Mouse (Mus musculus): ENCODE measurements around the gene Cdk14.

Cdk14 gene

DNA sequence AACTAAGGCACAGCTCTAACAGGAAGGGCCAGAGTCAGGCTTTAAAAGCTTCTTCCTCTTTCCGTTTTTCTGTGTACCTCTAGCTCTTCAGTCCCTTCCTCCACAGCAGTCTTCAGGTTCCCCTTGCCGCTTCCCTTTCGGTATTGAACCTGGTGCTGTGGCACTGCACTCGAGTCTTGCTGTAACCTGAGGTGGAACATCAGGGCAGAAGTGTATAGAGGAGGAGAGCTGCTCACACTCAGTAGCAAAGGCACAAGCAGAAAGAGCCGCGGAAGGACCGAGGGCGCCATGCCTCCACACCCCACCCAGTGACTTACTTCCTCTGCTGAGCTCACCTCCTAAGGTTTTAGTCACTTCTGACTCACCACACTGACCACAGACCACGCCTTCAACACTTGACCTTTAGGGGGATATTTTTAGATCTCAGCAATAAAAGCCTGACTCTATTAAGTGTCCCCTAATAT is at the start of gene Cdk14:
Gene Cdk14 (minus strand): TSS at position 321 of the 464 bp plus-strand sequence.
- no peak for DNase-seq (ENCODE audit: low spot score)

DNA sequence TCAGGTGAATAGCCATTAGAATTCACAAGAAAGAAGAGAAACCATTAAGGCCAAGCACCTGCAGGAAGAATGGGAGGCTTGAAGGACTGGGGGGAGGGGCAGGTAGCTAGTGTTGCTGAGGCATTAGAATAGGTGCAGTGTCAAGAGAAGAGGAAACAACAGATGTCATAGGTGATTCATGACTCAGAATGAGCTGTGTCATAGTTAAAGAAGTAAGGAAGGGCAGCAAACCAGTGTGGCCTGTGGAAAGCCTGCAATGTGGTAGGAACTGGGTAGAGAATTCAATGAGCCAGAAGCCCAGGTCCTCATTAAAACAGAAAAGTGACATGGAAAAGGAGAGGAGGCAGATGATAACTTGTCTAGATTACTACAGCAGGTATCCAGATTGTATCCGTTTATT is 45.1 kb upstream of the Cdk14 start:
- DNase-seq (ENCODE audit: low spot score), result no peak

DNA sequence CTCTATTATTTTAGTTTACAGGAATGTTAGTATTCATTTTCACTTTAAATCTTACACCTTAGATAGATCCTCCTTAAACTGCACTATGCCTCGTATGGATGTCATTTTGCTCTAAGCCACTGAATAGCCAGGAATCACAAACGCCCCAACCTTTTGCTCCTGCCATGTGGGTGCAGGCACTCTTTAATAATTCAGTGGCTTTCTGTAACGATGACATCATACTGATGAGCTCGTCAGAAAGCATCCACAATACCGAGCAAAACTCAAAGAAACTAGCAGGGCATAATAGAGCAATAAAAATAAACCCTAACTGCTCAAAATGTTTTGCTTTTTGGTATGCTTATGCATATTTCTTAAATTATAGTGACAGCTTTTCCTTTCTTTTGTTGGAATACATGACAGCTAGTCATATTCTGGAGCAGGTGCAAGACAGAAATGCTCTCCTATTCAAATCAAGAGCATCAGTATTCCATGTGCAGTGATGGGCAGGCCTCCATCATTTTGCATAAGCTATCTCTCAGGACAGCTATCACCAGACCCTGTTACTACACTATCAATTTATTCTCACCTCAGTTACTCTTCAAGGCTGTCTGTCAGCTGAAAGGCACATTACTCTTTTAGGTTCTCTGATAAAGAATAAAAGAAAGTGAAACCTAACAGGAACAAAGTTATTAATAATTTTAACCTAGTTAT is 11.8 kb upstream of the Cdk14 start:
- DNase-seq (ENCODE audit: low spot score), result no peak

DNA sequence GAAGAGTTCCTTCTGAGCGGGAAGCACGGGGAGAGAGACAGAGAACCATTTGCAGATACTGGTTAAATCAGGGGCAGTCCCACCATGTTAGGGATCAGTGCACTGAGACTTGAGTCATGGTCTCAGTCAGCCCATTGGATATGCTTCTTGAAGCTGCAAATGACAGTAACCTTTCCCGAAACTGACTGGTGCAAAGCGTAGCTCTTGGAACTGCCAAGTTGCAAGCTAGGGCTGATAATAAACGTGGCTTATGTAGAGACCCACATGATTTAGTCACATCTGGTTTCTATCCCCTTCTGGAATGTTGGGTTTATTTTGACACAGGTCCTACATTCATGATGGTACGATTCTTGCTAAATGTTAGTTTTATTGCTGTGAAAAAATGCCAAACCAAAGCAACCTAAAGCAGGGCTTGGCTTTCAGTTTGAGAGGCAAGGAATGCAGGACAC is 3.6 kb upstream of the Cdk14 start:
- no peak for DNase-seq (ENCODE audit: low spot score)

DNA sequence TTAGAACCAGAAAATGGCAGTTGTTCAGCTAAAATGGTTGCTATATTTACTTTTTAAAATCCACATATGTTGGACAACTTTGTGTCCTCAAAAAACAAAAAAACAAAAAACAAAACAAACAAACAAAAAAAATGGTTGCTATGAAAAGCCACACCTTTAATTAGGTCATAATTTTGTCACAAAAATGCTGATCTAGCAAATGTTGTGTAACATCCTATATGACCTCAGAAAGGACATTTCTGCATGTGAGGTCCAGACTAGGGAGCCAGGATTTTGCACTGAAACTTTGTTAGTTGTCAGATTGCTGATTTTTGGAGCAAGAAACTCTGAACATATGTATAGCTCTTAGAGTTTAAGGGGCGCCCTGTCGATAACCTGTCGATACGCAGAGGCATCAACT is 3.0 kb upstream of the Cdk14 start:
- no peak for DNase-seq (ENCODE audit: low spot score)

DNA sequence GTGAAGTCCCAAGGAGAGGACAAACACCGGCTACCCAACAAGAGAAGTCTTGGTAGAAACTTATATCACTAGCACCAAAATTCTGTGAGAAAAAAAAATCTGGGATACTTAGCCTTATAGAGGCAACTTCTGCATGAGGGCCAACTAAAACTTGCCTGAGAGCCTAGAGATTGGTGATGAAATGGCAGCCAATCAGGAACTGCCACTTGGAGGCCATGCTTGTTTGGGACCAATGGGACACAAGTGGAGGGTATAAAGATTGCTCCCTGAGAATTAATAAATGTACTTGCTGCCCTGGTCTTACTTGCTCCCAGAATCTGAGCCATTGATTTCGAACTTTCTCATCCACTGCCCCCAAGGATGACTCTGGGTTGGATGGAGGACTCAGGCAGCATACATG is 1.3 kb upstream of the Cdk14 start:
- no peak for DNase-seq (ENCODE audit: low spot score)

DNA sequence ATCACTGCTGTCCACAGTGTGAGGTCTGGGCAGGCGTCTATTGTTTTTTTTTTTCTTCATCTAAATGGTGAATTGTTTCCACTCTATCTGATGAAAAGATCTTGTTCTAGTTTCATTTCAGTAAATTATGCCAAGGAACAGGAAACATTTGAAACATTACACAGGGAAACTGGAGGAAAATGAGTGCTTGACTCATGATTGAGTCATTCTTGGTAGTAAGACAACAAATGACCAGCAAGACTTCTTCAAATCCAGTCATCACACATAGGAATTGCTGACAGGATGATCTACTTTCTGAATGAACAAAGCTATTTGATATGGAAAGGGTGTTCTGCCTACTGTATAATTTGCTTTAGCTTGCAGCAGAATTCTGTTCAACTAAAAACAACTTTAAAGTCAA is 859 bp downstream of the Cdk14 start:
- DNase-seq (ENCODE audit: low spot score), result no peak

DNA sequence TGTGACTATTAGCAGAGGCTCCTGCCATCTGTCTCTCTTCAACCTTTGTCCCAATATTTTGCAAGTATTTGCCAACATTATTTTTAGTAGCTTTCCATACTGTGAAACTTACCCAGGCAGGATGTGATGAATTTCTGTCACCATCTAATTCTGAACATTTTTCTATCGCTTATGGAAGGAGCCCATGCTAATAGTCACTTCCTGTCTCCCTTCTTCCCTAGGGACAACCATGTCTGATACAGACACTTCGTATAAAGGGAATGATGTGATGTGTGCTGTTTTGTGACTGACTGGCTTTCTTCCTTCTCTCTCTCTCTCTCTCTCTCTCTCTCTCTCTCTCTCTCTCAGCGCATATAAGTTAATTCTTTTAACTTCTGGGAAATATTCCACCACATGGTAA is 5.3 kb downstream of the Cdk14 start:
- no peak for DNase-seq (ENCODE audit: low spot score)

DNA sequence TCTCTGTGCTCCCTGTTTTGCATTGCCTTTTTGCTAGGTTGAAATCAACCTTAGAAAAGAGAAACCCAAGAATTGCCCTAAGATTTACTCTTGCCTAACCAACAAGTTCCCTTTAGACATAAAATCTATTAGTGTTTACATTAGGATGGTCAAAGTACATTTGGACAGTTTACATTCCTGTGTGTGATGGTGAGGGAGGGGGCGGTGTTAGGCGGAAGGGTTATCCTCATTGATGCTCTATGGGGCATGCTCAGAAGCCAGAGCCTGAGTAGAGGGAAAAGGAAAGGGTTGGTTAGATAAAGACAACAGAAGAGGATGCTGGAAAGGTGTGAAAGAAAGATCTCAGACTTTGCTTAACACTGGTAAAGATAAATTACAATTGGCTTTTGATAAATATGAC is 8.2 kb downstream of the Cdk14 start:
- no peak for DNase-seq (ENCODE audit: low spot score)

DNA sequence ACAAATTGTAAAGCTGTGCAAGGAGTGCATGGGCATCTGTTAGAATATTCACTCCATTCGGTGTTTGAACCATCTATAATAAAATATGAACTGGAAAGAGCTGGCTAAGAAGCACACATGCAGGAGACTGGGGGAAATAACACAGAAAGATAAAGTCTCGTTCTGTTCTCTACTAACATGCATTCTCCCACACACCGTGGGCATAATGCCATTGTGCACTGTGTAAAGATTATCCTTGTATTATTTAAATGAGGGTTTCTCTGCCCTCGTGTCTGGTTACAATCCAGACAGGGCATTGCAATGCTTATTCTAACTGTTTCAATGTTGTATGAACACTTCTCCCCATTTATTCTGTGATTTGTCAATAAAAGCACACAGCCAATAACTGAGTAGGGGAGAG is 18.1 kb downstream of the Cdk14 start:
- no peak for DNase-seq (ENCODE audit: low spot score)

DNA sequence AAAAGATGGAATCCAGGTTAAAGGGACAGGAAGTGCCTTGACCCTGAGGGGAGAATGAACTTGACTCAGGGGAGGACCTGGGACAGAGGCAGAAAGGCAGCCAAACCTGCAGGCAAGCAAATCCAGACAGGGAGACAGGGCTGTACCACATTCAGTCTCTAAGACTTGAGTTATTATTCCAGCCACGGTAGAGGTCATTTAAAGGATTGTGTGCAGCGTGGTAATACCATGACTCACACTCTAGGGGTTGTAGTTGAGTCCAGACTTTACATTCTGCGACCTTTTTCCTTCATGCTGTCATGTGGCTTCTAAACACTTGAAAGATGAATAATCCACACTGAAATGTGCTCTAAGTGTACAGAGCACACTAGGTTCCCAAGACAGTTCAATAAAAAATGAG is 27.3 kb downstream of the Cdk14 start:
- no peak for DNase-seq (ENCODE audit: low spot score)

DNA sequence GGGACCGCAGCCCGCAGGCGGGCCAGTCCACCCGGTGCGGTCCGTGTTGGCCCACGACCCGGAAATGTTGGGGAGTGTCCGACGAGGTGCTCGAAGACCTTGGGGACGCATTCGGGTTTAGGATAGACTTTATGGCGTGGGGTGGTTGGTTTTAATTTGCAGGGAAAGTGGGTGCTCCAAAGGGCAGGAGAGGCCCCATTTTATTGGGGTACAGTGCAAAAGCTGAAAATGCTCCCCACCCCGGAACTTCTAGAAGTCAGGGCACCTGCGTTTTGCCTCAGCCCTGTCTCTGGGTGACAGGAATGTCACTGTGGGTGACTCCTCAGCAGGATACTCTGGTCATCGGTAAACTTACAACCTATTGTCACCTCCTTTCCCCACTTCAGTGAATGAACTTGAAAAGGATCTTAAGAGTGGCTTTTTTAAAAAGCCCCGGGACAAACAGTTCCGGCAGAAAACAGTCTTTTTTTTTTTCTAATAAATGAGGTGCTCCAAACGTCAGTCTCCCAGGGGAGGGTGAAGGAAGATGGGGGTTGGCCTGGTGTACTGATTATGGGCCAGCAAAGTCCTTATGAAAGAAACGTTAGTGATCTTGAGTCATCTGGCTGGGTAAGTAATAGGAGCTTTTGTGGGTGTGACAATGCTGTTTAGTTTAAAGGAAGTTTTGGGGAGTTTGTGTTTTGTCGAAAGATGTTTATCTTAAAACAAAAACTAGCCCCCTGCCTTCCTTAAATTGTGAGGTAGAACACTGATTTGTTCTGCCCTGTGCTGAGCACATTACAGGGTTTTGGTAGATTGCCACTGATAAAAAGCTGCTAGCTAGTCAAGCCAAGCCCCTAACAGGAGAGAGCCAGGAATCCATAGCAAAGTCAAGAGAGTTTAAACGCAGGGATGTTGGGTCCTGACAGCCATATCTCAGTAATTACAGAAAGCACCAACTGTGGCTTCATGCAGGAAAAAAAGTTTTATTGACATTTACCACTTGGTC is 39.1 kb downstream of the Cdk14 start:
- no peak for DNase-seq (ENCODE audit: low spot score)

DNA sequence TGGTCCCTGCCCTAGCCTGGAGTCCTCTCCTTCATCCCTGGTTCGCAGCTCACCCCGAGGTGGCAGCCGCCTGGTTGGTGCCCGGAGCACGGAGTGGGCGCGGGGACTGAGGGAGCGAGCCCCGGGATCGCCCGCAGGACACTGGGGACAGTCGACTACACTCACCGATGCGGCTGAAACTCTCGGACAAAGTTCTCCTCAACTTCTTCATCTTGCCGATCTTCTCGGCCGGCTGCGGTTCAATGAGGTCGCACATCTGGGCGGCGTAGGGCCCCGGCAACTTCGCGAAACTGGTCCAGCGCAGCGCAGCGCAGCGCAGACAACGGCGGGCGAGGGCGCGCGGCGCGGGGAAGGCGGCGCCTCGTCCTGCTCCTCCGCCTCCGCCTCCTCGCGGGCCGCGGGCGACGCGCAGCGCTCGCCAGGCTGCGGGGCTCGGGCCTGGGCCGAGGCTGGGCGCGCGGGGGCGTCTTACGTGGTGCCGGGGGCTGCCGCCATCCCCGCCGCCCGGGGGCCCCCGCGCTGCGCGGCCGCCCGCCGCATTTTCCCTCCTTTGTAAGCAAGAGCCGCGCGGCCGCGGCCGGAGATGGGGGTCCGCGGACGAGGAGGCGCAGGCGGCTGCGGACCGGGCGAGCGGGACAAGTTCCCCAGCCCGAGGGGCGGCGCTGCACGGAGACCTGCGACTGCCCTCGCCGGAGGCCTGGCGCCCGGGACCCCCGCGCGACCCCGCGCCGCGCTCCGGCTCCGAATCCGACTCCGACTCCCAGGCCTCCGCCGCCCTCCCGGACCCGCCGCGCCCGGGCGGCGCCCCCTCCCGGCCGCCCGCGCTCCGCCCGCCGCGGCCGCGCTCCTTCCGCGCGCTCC is 40.0 kb downstream of the Cdk14 start:
- no peak for DNase-seq (ENCODE audit: low spot score)

DNA sequence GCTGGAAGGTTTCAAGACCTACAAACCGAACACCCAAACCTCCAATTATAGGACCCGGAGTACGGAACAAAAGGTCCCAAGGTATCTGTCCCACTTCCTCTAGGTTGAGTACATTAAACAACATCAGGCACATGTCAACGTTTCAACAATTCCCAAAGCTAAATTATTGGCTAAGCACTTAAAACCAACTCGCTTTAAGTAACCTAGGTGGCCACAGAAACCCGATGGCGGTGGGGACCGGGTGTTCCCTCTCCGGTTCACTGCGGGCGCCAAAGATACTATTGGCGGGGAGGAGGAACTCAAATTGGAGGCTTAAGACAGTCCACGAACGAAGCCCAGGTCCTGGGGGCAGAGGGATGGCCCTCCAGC is 40.6 kb downstream of the Cdk14 start:
- DNase-seq (ENCODE audit: low spot score), result no peak

DNA sequence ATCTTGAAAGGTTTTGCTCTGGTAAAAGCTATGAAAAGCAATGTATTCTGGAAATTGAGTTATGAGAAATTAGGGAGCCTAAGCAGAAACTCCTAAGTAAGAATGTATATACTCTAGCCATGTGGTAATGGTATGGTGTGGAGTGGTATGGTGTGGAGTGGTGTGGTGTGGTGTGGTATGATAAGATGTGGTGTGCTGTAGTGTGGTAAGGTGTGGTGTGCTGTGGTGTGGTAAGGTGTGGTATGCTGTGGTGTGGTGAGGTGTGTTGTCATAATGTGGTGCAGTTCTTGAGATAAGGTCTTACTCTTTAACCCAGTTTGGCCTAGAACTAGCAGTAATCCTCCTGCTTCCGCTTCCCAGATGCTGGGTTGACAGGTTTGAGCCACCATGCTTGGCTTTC is 45.7 kb downstream of the Cdk14 start:
- no peak for DNase-seq (ENCODE audit: low spot score)

DNA sequence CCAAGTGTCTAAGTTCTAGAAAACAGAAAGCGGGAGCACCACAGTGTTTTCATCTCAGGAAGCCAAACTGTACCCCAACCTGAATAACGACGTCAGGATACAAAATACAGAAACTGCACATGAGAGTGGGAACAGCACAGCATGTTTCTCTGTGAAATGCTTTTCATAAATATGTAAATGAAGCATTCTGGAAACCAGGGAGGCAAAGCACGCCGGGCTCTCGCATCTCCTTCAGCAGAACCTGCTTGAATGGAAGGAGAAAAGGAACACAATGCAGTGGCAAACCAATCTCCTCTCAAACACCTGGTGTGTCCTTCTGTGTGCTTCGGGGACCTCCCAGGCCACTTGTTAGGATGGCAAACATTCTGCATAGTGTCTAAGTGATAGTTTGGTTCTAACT is 46.6 kb downstream of the Cdk14 start:
- DNase-seq (ENCODE audit: low spot score), result no peak

DNA sequence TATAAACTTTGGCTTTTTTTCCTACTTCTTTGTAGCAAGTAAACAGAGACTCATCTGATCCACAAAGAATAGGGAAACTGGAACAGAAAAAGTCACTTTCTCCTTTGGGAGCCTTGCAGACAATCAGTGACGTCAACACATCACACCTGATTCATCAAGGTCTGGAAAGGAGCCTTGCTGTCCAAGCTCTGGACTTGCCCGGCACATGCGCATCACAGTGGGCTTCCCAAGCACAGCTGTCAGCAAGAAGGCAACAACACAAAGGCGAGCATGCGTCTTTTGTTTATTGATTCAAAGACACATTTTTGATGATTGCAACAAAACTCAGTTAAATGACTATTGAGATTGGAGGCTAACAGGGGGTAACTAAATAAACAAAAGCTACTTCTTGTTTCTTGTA is 47.2 kb downstream of the Cdk14 start:
- DNase-seq (ENCODE audit: low spot score), result no peak

DNA sequence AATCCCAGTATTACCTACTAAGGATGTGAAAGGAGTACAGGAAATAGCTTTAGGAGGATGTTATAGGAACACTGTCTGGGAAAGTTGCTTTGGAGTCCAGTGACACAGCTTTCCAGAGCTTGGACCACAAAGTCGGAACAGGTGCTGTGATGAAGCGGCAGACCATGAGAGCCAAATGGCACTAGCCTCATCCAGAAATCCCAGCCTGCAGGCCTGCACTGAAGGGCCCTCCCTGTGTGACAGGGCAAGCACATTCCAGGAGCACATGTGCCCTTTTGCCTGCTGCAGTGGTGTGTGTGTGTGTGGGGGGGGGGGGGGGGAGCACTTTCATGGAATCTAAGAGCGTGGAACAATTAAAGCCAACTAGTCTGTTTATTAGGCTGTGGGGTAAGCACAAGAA is 47.8 kb downstream of the Cdk14 start:
- DNase-seq (ENCODE audit: low spot score), result no peak

DNA sequence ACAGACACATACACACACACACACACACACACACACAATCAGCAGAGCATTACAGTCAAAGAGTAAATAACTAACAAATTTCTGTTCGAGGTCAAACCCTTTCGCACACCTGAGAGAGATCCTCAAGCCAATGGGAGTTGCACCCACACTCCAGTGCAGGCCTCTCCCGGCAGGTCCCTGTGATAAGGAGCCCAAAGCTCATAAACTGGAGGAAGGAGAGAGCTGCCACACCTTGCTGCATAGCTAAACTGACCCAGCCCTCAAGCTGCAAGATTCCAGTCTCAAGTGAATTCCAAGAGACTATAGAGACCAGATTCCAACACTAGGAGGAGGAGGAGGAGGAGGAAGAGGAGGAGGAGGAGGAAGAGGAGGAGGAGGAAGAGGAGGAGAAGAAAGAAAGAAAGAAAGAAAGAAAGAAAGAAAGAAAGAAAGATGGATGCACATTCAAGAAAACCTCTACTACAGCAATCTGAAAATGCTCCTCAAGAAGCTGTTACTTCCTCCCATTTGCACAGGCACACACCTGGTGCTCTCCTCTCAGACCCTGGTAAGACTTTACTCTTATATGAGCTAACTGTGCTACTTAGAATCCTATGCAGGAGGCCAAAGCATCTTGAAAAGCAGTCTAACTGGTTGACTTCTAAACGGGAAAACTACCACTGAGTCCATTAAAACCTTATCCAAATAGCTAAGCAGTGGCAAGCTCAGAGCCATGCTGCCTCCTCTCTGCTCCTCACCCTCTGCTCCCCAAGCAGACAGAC is 49.6 kb downstream of the Cdk14 start:
- DNase-seq (ENCODE audit: low spot score), result no peak

DNA sequence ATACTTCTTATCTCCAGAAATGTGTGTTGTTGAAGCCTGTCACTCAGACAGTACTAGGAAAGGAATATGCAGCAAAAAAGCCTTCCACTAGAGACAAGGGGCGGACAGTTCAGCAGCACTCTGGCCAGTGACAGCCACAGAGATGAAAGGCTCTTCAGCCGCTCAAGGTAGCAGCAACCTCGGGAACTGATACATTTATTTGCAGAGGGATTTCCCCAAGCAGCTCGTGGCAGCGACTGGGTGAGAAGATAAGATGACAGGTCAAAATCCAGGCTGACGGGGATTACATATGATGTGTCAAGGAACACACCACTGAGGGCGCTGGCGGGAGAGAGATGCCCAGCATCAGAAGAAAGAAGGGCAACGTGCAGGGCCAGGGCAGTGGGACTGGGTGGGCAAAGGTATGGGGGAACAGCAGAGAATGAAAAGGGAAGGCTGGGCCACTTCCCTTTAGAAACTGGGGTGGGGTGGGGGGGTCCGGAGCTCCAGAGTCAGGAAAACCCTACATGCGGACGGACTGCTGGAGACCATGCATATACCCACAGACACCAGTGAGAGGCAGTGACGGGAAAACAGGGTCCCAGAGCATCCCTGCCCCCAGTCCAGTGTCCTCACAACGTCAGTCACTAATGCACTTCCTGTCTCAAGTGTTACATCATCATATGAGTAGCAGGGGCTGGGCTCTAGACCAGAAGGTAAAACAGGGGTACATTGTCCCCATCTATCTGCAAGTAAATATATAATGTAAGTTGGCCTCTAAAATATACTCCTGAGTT is 51.5 kb downstream of the Cdk14 start:
- no peak for DNase-seq (ENCODE audit: low spot score)

DNA sequence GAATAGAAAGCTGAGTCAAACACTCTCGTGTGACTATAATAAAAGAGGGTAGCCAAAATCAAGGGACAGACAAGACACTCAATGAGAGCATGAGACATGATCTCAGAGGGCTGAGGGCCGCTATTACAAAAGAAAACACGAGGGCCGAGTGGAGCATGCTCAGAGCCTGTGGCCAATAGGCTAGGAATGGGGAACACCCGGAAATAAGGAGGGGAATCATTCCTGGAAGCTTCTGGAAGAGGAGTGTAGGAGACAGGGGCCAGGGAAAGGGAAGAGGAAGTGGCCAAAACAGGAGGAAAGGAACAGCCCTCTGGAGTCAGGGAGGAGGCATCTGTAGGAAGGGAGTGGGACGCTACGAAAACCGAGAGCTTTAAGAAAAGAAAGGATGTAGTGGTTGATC is 52.6 kb downstream of the Cdk14 start:
- DNase-seq (ENCODE audit: low spot score), result no peak

Measured in layer of hippocampus, adult 9-10 months (tissue).